Mouse (Mus musculus) lung, postnatal 0 days (tissue): ENCODE results near the gene Gse1.

Experiments used
- CTCF ChIP-seq: IDR thresholded peaks from 2 replicates; pipeline ENCODE4 v1.5.1; 2016; ENCODE audit warnings: antibody characterized with exemption, mild to moderate bottlenecking
- EP300 ChIP-seq: IDR thresholded peaks from 2 replicates; pipeline ENCODE4 v1.6.1; 2016; ENCODE audit warnings: antibody characterized with exemption, mild to moderate bottlenecking, control low read depth

GRCm38 (mm10) chr8:120507290-120507689 lies 279.0 kb downstream of the Gse1 start:
- TF ChIP-seq CTCF (no peak), EP300 (no peak)
